10 mouse cellular contexts compared by ENCODE assay signal in genomic region chr3:70003955-70004354, GRCm38 (mm10). TPM values are rescaled to one million over a fixed set of nuclear protein-coding genes. Genes with fewer than 3 reads are reported as not detected.
DNase-seq lines count a peak whose midpoint lies in the region; ATAC-seq lines count a peak whose summit lies in the region.
"Had no signal": no experiment of that assay in that cellular context is flagged by ENCODE, and none has a peak within 500 bp of the region (broad histone marks: within the 10 kb centered on the region; RNA-seq: fewer than 3 reads in every experiment).

No protein-coding gene starts in this region.

- DNase-seq in layer of hippocampus, postnatal 10 days (ENCODE audit: low spot score in 2 of 2), result peak; percentile 13 to 23
- DNase-seq in layer of hippocampus, adult 9-11 months, result no peak
- peak; percentile 33 for DNase-seq in brain, adult 2 months (ENCODE audit: low read depth, low spot score)
- peak; percentile 48 for DNase-seq in forelimb bud, embryonic 11.5 days (ENCODE audit: low read depth, low spot score)
- DNase-seq in thymus, postnatal 25 days, result no peak
- DNase-seq in ovary, adult 18-20 months (ENCODE audit: low spot score), result no peak
- no peak for DNase-seq in heart, adult 18-20 months

- WGBS in midbrain, embryonic 15.5 days, result 34% methylated on average over 7 of the region's 7 CpGs

- no peaks in the 10 kb centered on the region for H3K4me1 ChIP-seq in midbrain, embryonic 15.5 days

- H3K27ac ChIP-seq in midbrain, embryonic 15.5 days, result no peak overlapping the region

- H3K4me2 ChIP-seq in midbrain, embryonic 15.5 days, result no peak overlapping the region

- no peak overlapping the region for H3K9ac ChIP-seq in midbrain, embryonic 15.5 days

- no peaks in the 10 kb centered on the region for H3K9me3 ChIP-seq in midbrain, embryonic 15.5 days

- no peaks in the 10 kb centered on the region for H3K27me3 ChIP-seq in midbrain, embryonic 15.5 days (replicated peaks)

- H3K4me3 ChIP-seq in midbrain, embryonic 15.5 days, result no peak overlapping the region

- peak; percentile 52 for ATAC-seq in midbrain, embryonic 15.5 days (replicated peaks)

- no peaks in the 10 kb centered on the region for H3K36me3 ChIP-seq in midbrain, embryonic 15.5 days (replicated peaks)

RNA-seq across cellular contexts. Expression of gene Otol1, which starts 3.5 kb away (rescaled TPM):
- not detected for total RNA-seq in layer of hippocampus, postnatal 10 days (2021)
- not detected in 2 replicates for polyA plus RNA-seq in midbrain, embryonic 15.5 days (2015; fragmentation: Nextera tagmentation; extraction: Ambion mirVana)
- not detected for total RNA-seq in heart, adult 18-20 months (2021)
- total RNA-seq: layer of hippocampus, postnatal 25 days had no signal
- polyA plus RNA-seq: stomach, embryonic 14.5 days had no signal

Comparison
In these comparisons a context has a peak if more than half of its experiments do, and no peak if none do; other contexts are left out.
1. DNase-seq: peak in layer of hippocampus, postnatal 10 days (2 of 2), brain, adult 2 months (single experiment) and forelimb bud, embryonic 11.5 days (single experiment); none in layer of hippocampus, adult 9-11 months (single experiment), thymus, postnatal 25 days (single experiment), ovary, adult 18-20 months (single experiment) and heart, adult 18-20 months (0 of 2).